Mouse (Mus musculus): ENCODE data around the gene Pomgnt2.
"Not testable (repeated sequence)": the region's sequence is repeated elsewhere in the genome, so short reads cannot be mapped to it uniquely, and the experiment has no call there.

The Pomgnt2 gene

DNA sequence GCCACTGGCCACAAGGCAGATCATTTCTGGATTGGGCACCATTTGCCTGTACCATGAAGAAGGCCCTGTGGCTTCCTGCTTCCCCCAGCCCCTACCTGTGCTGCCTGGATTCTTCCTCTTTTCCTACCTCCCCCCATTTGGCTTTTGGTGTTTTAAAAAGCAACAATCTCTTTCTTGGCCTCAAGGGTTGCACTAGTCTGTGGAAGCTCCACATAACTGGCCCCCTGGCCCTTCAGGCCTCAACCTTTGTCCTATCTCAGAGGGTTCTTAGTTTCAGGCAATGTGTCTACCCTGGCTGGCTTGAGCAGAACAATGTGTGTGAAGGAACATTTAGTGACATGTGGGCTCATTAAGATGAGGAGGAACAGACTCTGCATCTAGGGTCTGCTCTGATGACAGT, at the start of gene Pomgnt2:
Pomgnt2 (minus strand) TSS at position 101 of the 400 bp plus-strand sequence.
- no peak for DNase-seq

GRCm38 (mm10) chr9:122039848-122040247, 42.9 kb upstream of the Pomgnt2 start:
- DNase-seq, result peak in 1 of 2 experiments; percentile 39

GRCm38 (mm10) chr9:122038631-122039030, 41.7 kb upstream of the Pomgnt2 start:
- no peak for DNase-seq

- no peak for DNase-seq
Measured at GRCm38 (mm10) chr9:122036496-122037054, 39.7 kb upstream of the Pomgnt2 start.

DNA sequence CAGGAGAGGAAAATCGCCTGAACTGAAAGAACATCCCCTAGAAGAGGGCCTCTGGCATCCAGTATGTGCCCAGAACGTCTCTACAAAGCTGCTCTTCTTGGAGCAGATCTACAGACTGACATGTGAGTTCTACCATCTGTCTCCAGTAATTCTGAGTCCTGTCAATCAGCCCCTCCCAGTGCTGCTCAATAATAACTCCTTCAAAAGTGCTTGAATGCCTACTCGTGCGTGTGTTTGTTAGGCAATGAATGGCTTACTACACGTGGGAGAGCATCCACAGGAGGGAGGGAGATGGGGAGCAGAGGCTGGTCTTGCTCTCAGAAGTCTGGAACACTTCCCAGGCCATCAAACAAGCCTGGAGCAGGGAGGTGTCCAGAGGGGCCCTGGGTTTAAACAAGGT, 38.9 kb upstream of the Pomgnt2 start:
- no peak for DNase-seq

- no peak for DNase-seq
Measured at GRCm38 (mm10) chr9:122034949-122035348, 38.0 kb upstream of the Pomgnt2 start.

GRCm38 (mm10) chr9:122032071-122032470, 35.2 kb upstream of the Pomgnt2 start:
- DNase-seq, result peak; percentile 90 to 93

- DNase-seq, result no peak
Measured at GRCm38 (mm10) chr9:122030706-122031105, 33.8 kb upstream of the Pomgnt2 start.

- no peak for DNase-seq
Measured at GRCm38 (mm10) chr9:122029765-122030164, 32.9 kb upstream of the Pomgnt2 start.

DNA sequence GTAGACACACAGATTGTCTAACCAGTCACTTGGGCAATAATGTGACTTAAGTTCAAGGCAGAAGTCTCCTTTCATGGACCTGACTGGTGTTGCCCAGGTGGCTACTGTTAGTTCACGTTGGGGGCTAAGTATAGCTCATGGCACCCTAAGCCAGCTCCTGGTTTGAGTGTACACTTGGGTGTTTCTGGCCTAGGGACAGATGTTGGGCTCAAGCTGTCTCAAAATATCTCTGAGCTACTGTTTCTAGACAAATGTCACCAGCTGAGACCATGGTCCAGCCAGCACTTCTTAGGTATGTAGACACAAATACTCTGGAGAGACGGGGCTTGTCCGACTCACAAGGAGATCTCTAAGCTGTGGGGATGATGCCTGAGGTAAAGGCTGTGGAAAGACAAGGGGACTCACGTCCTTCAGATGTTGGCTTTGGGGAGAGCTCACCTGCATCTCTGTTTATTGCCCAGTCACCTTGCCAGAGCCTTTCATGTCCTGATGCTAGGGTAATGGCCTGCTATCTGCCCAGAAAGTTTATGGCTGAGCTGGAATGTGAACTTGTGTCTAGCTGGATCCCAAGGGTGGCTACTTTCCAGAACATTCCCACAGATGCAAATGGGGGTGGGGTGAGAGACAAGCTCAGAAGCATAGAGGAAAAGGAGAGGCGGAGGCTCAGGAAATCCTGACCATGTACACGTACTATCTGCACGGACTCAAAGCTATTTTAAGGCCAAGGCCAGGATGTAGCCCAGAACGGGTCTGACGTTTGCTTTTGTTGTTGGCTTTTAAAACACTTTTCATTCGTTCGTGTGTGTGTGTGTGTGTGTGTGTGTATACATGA, 31.2 kb upstream of the Pomgnt2 start:
- peak in 1 of 2 experiments; percentile 33 for DNase-seq

DNA sequence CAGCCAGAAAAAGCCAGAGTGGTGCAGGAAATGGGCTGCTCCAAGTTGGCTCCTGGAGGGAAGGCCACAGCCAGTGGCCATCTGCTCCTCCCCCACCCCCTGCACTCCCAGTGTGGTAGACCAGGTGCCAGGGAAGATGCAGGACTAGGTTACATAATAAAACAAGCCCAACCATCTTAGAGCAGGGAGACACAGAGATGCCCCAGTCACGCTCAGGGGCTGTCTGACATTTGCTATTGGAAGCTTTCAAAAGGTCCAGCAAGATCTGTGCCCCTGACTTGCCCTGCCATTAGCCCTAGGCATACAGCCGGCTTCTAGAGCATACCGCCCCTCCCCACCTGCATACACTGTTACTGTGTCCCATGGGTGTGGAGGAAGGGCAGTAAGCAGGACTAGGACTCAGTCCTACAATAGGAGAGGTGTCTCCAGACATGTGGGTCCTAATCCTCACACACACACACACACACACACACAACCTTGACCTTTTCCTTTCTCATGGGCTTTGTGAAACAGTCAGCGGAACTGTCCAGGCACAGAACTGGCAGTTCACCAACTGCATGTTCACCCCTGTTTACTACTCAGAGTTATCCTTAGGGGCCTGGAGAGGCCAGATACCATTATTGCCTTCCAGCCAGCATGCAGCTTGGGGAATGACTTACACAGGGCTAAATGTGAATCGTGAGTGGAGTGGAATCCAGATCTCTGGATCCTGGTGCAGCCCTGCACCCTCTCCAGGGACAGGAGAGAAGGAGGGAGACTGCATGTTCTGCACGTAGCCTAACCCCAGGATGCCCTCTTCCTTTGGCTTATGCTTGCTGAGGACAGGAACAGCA, 30.4 kb upstream of the Pomgnt2 start:
- DNase-seq, result peak; percentile 93 to 95

GRCm38 (mm10) chr9:122025855-122026590, 29.1 kb upstream of the Pomgnt2 start:
- DNase-seq, result peak in 1 of 2 experiments; percentile 42

- no peak for DNase-seq
Measured at GRCm38 (mm10) chr9:122024419-122024818, 27.5 kb upstream of the Pomgnt2 start.

DNA sequence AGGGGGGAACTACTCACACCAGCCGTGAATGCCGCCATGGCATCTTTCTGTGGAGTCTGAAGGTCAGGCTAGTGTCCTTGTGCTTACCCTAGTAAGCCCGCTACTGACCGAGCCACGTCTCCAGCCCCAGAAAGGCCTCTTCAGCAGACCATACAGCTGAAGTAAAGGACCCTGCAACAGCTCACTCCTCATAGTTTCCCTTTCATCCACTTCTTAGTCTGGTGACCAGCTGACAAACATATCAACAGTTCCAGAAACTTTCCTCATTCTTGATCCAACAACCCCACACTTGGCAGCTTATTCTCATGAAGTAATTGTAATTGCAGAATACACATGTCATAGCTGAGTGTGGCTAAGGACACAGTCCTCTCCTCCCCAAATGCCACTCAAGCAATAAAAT, 27.0 kb upstream of the Pomgnt2 start:
- no peak for DNase-seq

GRCm38 (mm10) chr9:122022776-122023175, 25.9 kb upstream of the Pomgnt2 start:
- DNase-seq, result peak; percentile 80 to 88

- no peak for DNase-seq
Measured at GRCm38 (mm10) chr9:122021581-122021980, 24.7 kb upstream of the Pomgnt2 start.

DNA sequence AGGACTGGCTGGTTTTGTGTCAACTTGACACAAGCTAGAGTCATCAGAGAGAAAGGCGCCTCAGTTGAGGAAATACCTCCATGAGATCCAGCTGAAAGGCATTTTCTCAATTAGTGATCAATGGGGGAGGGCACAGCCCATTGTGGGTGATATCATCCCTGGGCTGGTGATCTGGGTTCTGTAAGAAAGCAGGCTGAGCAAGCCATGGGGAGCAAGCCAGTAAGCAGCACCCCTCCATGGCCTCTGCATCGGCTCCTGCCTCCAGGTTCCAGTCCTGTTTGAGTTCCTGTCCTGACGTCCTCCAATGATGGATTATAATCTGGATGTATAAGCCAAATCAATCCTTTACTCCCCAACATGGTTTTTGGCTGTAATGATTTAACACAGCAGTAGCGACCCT, 24.3 kb upstream of the Pomgnt2 start:
- DNase-seq, result not testable (repeated sequence)

GRCm38 (mm10) chr9:122020321-122020720, 23.4 kb upstream of the Pomgnt2 start:
- DNase-seq, result no peak

DNA sequence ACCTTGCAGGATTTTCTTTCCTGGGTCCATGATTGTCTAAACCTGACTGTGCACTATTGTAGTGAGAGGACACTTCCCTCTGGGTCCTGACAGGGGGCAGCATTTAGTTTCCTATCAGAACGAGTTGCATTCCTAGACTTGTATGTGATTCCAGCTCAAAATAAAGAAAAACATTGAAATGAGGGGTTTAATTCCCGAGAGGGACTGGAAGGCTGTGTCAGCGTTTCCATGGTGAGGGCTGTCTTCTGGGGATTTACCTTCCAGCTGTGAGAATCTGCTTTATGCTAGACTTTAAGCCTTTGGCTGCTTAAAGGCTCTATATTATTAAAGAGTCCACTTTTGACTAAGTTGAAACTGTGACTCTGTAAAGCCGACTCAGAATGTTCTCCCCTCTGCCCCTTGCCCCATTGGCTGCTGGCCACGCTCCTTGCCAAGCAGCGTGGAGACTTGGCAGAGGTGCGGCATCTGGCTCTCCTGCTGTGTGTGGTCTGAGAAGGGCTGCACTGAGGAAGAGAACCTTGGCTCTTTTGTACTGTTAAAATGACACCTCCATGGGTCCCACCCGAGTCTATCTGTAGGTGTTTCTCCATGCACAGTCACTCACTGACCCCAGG, 22.0 kb upstream of the Pomgnt2 start:
- DNase-seq, result peak; percentile 83 to 86

DNA sequence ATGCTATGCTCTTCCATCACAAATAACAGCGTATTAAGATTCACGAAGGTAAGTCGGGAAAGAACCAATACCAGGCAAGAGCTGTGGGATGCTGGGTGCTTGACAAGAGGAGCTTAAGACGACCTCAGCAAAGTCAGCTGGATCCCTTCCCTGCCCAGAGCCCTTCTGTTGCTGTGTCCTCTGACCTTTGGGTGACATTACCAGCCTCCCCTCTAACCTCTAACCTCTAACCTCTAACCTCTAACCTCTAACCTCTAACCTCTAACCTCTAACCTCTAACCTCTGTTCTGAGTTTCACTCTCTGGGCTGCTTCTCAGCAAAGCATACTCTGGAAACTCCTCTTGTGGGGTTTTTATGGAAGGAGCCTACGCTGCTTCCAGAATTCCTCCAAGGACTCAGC, 21.2 kb upstream of the Pomgnt2 start:
- DNase-seq, result no peak

- DNase-seq, result peak; percentile 82 to 85
Measured at GRCm38 (mm10) chr9:122014241-122014667, 17.3 kb upstream of the Pomgnt2 start.

DNA sequence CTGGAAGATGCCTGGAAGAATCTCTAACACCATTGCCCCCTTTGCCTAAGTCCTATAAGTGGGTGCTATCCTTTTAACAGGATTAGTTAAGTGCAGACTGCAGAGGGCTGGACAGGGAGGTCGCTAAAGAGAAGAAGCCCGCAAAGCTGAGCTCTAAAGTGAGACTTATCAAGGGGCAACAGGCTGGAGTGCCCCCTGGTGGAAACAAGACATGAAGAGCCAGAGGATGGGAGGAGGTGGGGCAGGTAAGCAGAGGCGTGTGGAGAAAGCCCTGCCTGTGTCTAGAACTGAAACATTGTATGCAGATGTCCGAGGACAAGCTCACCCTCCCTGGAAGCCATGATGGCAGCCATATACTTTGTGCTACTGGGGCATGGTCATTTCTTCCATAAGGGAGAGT, 16.7 kb upstream of the Pomgnt2 start:
- no peak for DNase-seq

Measured in cerebellum, adult 18-20 months (tissue).